Mouse (Mus musculus) hindbrain, embryonic 11.5 days (tissue): ENCODE data around the gene Gm5089. TPM values are rescaled to one million over a fixed set of nuclear protein-coding genes. Genes with fewer than 3 reads are reported as not detected.

ENCODE experiments used
- ATAC-seq: fragments of 200-750 bp; cut with Nextera tagmentation; 2 replicates; pipeline ENCODE4 v1.8.0; 2017; ENCODE audit warnings: mild to moderate bottlenecking, moderate TSS enrichment, moderate library complexity; ENCODE audit not compliant: low FRiP score
- DNase-seq: peaks from one replicate; pipeline ENCODE4 v3.0.0-alpha.2; 2015; ENCODE audit warnings: low spot score
- H3K27ac ChIP-seq: fragments of 300-500 bp; sonication (generic); 2 replicates; pipeline ENCODE4 v1.5.1; 2014; ENCODE audit warnings: mild to moderate bottlenecking, low read depth, low read length
- H3K27me3 ChIP-seq: fragments of 300-500 bp; sonication (generic); 2 replicates; pipeline ENCODE4 v1.6.1; 2014; ENCODE audit warnings: mild to moderate bottlenecking, low read length, moderate library complexity, mixed read lengths; ENCODE audit not compliant: control insufficient read depth, insufficient read depth
- H3K36me3 ChIP-seq: fragments of 300-500 bp; sonication (generic); 2 replicates; pipeline ENCODE4 v1.6.1; 2014; ENCODE audit warnings: mild to moderate bottlenecking, low read length, moderate library complexity, mixed read lengths; ENCODE audit not compliant: control insufficient read depth, insufficient read depth
- H3K4me1 ChIP-seq: fragments of 300-500 bp; sonication (generic); replicated peaks from 2 replicates; pipeline ENCODE4 v1.6.1; 2014; ENCODE audit warnings: low read length, mixed read lengths; ENCODE audit not compliant: control insufficient read depth, insufficient read depth
- H3K4me2 ChIP-seq: fragments of 300-500 bp; sonication (generic); replicated peaks from 2 replicates; pipeline ENCODE4 v1.6.1; 2014; ENCODE audit warnings: mild to moderate bottlenecking, low read depth, low read length
- H3K4me3 ChIP-seq: fragments of 300-500 bp; sonication (generic); 2 replicates; pipeline ENCODE4 v1.5.1; 2014; ENCODE audit warnings: low read depth, low read length
- H3K9ac ChIP-seq: fragments of 300-500 bp; sonication (generic); 2 replicates; pipeline ENCODE4 v1.6.1; 2014; ENCODE audit warnings: low read depth, low read length
- H3K9me3 ChIP-seq: fragments of 300-500 bp; sonication (generic); 2 replicates; pipeline ENCODE4 v1.6.1; 2016; ENCODE audit warnings: low read length; ENCODE audit not compliant: control insufficient read depth
- WGBS: fragments of 180-500 bp; shearing (Covaris S2); extraction: QIAGEN DNeasy Blood & Tissue Kit; methylation state at CpG from one replicate; pipeline ENCODE4 v1.1.7; 2014; 5-methylcytosine and 5-hydroxymethylcytosine counted together
- polyA plus RNA-seq: library from polyadenylated mRNA; unstranded; fragments of >200 nt; fragmentation: Nextera tagmentation; extraction: Ambion mirVana; gene quantifications from 2 replicates; pipeline ENCODE4 v1.2.1, GENCODE M21; 2014

Gene Gm5089
- polyA plus RNA-seq, 1 experiment from 2014 or later: 1.6 TPM

DNA sequence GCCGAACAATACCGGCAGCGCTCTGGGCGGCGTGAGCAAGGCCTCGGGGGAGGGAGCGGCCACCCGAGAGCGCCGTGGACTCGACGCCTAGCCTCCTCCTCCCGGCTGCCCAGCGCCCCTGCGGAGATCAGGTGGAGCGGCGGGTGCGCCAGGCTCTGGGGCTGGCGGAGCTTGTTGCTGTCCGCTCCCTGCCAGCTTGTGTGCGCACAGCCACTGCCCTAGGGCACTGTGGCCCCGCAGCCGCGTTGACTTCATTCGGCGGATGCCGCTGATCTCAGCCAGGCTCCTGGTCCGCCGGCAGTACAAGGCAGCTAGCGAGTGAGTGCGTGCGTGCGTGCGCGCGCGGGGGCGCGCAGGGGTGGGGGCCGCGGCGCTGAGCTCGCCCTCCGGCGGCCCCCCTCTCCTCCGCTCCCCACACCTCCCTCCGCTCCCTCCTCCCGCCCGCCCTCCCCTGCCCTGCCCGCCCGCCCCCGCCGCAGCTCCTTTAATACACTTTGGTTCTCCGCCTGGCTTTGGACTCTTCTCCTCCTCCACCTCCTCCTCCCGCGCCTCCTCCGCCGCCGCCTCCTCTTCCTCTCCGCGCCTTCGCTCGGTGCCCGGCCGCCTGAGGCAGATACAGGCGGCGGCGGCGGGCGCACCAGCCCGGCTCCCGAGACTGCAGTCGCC, 24.1 kb upstream of the Gm5089 start, which contains the start of gene Zic2:
TSS of gene Zic2 (plus strand) at position 545 of the 666 bp plus-strand sequence.
- Histone ChIP-seq H3K27ac (peak within 1 kb of the TSS; percentile 97), H3K27me3 (peaks cover 36% of the 10 kb centered on the region), H3K9ac (peak within 1 kb of the TSS; percentile 95), H3K36me3 (no peaks in the 10 kb centered on the region), H3K4me3 (peak within 1 kb of the TSS; percentile 79), H3K9me3 (no peaks in the 10 kb centered on the region), H3K4me1 (peaks cover 3% of the 10 kb centered on the region; the same call in 1 of the 2 replicates), H3K4me2 (peak within 1 kb of the TSS; percentile 64)
- ATAC-seq (peak; percentile 82), DNase-seq (peak; percentile 87)
- WGBS: under 1% methylated on average over 43 of the region's 73 CpGs

DNA sequence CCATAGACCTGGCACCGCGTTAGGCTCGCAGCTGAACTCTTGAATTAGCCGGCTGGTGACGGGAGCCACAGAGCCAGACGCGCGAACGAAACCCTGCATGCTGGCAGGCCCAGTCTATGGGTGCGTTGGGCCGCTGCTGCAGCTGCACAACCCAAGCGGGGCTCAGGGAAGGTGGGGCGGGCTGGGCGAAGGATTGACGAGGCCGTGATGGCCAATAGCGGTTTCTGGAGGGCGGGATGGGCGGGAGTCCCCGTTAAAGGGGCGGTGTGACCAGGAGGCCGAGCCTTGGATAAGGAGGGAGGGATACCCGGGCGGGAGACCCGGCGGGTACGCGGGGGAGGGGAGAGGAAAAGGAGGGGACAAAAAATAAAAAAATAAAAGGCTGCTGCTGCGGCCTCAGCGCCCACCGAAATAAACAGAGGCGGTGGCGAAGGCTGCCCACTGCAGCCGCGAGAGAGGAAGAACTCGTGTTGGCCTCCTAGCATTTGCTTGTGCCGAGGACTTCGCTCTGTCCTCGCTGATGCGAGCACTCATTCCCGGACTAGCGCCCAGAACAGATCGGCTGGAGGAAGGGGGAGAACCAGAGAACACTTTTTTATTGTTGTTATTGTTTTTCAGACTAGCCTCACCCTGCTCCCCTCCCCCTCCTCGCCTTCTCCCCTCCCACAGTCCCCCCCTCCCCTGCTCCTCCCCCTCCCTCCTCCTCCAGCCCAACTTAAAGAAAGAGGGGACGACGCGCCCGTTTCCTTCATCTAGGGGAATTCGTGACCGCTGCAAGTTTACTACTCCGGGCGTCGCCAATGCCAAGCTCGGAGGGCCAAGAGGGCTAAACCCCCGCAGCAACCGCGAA, 23.4 kb upstream of the Gm5089 start:
- peak overlapping the region; percentile 95 for H3K9ac ChIP-seq
- no peaks in the 10 kb centered on the region for H3K36me3 ChIP-seq
- DNase-seq: peak; percentile 87
- peaks cover 3% of the 10 kb centered on the region; the same call in 1 of the 2 replicates for H3K4me1 ChIP-seq
- H3K27ac ChIP-seq: peak overlapping the region; percentile 97
- H3K9me3 ChIP-seq: no peaks in the 10 kb centered on the region
- WGBS: under 1% methylated on average over 52 of the region's 57 CpGs
- peak overlapping the region; percentile 64 for H3K4me2 ChIP-seq
- peak; percentile 83 for ATAC-seq
- H3K27me3 ChIP-seq: peaks cover 39% of the 10 kb centered on the region
- H3K4me3 ChIP-seq: peak overlapping the region; percentile 79

DNA sequence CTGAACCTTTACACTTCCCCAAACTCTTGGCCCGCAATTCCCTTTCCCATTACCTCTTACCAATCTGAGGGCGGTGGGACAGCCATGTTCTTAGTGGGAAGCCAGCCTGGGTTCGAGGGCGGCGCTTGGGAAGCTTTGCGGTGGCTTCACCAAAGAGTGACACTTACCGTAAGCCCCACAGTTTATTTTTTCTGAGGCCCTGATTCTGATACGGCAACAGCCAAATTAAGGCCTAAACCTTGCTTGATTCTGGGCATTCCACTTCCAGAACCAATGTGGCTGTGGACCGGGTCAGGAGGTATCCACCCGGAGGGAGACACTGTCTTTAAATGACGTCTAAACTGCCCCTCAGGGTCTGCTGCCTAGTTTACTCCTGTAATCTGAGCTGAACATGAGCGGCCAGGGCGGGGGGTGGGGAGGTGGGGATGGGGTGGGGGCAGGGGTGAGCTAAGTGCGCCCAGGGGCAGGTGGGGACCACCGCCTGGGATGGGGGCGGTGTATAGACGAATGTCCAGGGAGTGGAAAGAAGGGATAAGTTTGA, 22.4 kb upstream of the Gm5089 start:
- Histone ChIP-seq H3K27me3 (peaks cover 42% of the 10 kb centered on the region), H3K9ac (peak overlapping the region; percentile 51), H3K27ac (peak overlapping the region; percentile 97), H3K4me1 (peaks cover 6% of the 10 kb centered on the region), H3K4me3 (peak overlapping the region; percentile 79), H3K4me2 (peak overlapping the region; percentile 64), H3K36me3 (no peaks in the 10 kb centered on the region), H3K9me3 (no peaks in the 10 kb centered on the region)
- DNase-seq: peak; percentile 60
- peak; percentile 16 for ATAC-seq
- WGBS: 0% methylated on average over 17 of the region's 17 CpGs

DNA sequence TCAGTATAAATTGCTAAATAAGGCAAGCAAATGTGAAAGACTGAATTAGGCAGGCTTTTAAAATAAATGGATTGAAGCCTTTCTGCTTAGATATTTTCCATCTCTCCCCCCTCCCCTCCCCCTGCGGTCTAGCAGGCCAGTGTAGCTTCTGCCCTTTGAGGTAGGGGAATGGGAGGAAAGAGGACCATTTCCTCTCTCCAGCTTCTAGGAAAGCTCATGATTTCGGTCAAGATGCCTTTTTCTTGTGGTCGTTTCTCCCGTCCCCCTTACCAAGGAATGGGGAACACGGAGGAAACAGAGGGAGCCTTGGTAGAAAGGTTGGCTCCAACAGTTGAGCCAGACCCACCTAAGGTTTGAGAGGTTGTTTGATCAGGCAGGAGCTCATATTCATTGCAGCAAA, 21.7 kb upstream of the Gm5089 start:
- H3K4me1 ChIP-seq: peaks cover 6% of the 10 kb centered on the region
- H3K4me2 ChIP-seq: peak overlapping the region; percentile 64
- H3K27me3 ChIP-seq: peaks cover 39% of the 10 kb centered on the region
- peak overlapping the region; percentile 79 for H3K4me3 ChIP-seq
- DNase-seq: peak; percentile 58
- 1% methylated on average over 5 of the region's 5 CpGs for WGBS
- H3K9me3 ChIP-seq: no peaks in the 10 kb centered on the region
- no peaks in the 10 kb centered on the region for H3K36me3 ChIP-seq
- no peak for ATAC-seq
- peak overlapping the region; percentile 51 for H3K9ac ChIP-seq
- H3K27ac ChIP-seq: peak overlapping the region; percentile 97; the same call in 1 of the 2 replicates

DNA sequence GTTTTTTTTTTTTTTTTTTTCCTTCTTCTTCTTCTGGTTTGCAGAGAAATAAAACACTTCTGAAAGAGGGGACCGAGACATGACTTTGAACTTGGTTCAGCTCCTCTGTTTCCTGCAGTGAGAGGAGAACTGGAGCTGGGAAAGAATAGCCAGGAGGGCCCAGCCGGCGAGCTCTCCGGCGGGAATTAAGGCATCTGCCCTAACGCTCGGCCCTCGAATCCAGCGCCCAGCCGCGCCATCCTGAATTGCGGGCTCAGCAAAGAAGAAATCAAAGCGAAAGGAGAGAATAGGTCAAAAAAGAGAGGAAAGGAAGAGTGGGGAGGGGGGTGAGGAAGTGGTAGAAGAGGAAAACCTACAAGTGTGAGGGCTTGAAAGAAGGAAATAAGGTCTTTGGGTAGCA, 21.2 kb upstream of the Gm5089 start:
- H3K4me1 ChIP-seq: peaks cover 6% of the 10 kb centered on the region
- no peaks in the 10 kb centered on the region for H3K36me3 ChIP-seq
- H3K9me3 ChIP-seq: no peaks in the 10 kb centered on the region
- H3K27ac ChIP-seq: peak overlapping the region; percentile 49; the same call in 1 of the 2 replicates
- no peak for ATAC-seq
- 0% methylated on average over 13 of the region's 13 CpGs for WGBS
- peak; percentile 69 for DNase-seq
- H3K4me3 ChIP-seq: peak overlapping the region; percentile 79; the same call in 1 of the 2 replicates
- peak overlapping the region; percentile 51 for H3K9ac ChIP-seq
- peak overlapping the region; percentile 64 for H3K4me2 ChIP-seq
- H3K27me3 ChIP-seq: peaks cover 42% of the 10 kb centered on the region

DNA sequence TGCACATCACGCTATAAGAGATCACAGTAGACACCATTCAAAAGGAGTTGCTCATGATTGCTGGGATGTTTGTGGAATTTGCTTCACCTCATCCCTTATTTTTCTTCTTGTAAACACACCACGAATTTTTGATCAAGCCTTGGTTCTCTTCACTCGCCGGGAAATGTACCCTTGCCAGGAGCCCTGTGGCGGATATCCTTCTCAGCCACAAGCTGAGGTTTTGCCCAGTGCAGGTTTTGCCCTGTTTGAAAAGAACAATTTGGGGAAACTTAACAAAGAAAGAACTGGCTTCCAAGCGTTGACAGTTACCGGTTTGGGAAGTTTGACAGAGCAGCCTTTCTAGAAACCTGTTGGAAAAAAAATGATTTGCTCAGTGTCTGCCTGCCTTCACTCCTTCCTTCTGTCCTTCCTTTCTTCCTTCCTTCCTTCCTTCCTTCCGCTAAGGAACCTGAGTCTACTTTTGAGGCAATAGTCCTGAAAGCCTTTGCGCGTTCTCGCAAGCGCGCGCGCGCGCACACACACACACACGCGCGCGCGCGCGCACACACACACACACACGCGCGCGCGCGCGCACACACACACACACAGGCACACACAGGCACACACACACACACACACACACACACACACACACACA, 20.7 kb upstream of the Gm5089 start:
- peak overlapping the region; percentile 27 for H3K4me2 ChIP-seq
- no peaks in the 10 kb centered on the region for H3K36me3 ChIP-seq
- no peak overlapping the region for H3K4me3 ChIP-seq
- 10% methylated on average over 31 of the region's 31 CpGs for WGBS
- H3K9me3 ChIP-seq: no peaks in the 10 kb centered on the region
- H3K4me1 ChIP-seq: peaks cover 6% of the 10 kb centered on the region
- 0 out of 2 replicates have a peak overlapping the region, but pooled peaks have one; percentile 5 for H3K9ac ChIP-seq
- no peak overlapping the region for H3K27ac ChIP-seq
- H3K27me3 ChIP-seq: peaks cover 46% of the 10 kb centered on the region
- peak; percentile 47 for DNase-seq
- no peak for ATAC-seq

DNA sequence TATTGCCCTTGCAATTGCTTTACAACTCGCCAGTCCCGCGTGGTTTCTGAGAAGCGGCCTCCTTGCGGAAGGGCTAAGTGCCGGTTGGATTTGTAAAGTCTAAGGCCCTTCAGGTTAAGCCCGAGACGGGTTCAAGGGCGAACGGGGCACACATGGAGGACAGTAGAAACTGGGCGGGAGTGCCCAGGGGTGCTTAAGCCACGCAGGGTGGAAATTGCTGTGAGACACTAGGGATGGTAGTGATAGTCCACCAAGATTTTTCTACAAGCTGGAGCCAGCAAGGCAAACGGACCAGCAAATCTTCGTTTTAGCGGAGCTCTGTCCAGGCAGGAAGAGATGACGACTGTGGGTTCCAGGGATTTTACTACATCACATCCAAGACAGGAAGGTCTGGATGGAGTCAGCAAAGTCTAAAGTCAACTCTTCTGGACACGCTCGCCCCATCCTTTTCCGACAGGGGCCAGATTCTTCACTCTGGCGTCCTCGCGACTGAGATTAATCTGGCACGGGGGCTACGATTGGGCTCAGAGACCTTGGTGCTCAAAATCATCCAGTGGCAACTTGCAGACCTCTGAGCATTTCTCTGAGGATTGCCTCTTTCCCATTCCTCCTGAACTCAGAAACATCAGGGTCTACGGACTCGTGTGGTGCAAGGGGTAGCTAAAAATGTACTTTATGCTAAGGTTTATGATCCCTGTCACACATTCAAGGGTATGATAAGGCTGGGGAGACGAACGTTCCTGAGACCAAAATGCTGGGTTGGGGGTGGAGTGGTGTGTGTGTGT, 18.2 kb upstream of the Gm5089 start:
- Histone ChIP-seq H3K9ac (peak overlapping the region; percentile 12; the same call in 1 of the 2 replicates), H3K27ac (no peak overlapping the region), H3K4me2 (peak overlapping the region; percentile 49), H3K36me3 (no peaks in the 10 kb centered on the region), H3K4me1 (peaks cover 11% of the 10 kb centered on the region), H3K27me3 (peaks cover 54% of the 10 kb centered on the region), H3K9me3 (no peaks in the 10 kb centered on the region), H3K4me3 (peak overlapping the region; percentile 21)
- WGBS: 2% methylated on average over 28 of the region's 28 CpGs
- DNase-seq: peak; percentile 75
- no peak for ATAC-seq
